Mouse (Mus musculus) retina, adult 2 months (tissue): Measurements from ENCODE around the gene Qrich1.

Source experiments
- DNase-seq: peaks from one replicate; pipeline ENCODE4 v3.0.0-alpha.2; 2012; ENCODE audit warnings: low read depth, low spot score

The Qrich1 gene

GRCm38 (mm10) chr9:108492043-108492750 is 24.4 kb upstream of the Qrich1 start:
- no peak for DNase-seq

- DNase-seq = no peak
Observed at GRCm38 (mm10) chr9:108493246-108493645, 23.4 kb upstream of the Qrich1 start.

- DNase-seq = no peak
Observed at GRCm38 (mm10) chr9:108494146-108494825, 22.3 kb upstream of the Qrich1 start.

GRCm38 (mm10) chr9:108494905-108495304 is 21.7 kb upstream of the Qrich1 start:
- no peak for DNase-seq

- no peak for DNase-seq
Observed at GRCm38 (mm10) chr9:108499231-108499630, 17.4 kb upstream of the Qrich1 start.

GRCm38 (mm10) chr9:108499943-108500342 is 16.7 kb upstream of the Qrich1 start:
- DNase-seq = no peak

GRCm38 (mm10) chr9:108506901-108507300 is 9.7 kb upstream of the Qrich1 start:
- no peak for DNase-seq

GRCm38 (mm10) chr9:108507619-108508434 is 8.8 kb upstream of the Qrich1 start, which contains the start of gene Qars:
Qars (plus strand) TSS chr9:108507706.
- peak; percentile 80 for DNase-seq

GRCm38 (mm10) chr9:108508776-108509175 is 7.8 kb upstream of the Qrich1 start:
- DNase-seq = no peak

- peak; percentile 38 for DNase-seq
Observed at GRCm38 (mm10) chr9:108517253-108517930, 786 bp downstream of the Qrich1 start.

GRCm38 (mm10) chr9:108517931-108518332 is 1.3 kb downstream of the Qrich1 start:
- no peak for DNase-seq

GRCm38 (mm10) chr9:108521604-108522003 is 5.0 kb downstream of the Qrich1 start:
- no peak for DNase-seq

- no peak for DNase-seq
Observed at GRCm38 (mm10) chr9:108523341-108523740, 6.7 kb downstream of the Qrich1 start.

- no peak for DNase-seq
Observed at GRCm38 (mm10) chr9:108525400-108525799, 8.8 kb downstream of the Qrich1 start.

- DNase-seq = peak; percentile 48
Observed at GRCm38 (mm10) chr9:108530954-108531353, 14.3 kb downstream of the Qrich1 start.

- DNase-seq = no peak
Observed at GRCm38 (mm10) chr9:108531496-108531895, 14.9 kb downstream of the Qrich1 start.

GRCm38 (mm10) chr9:108540846-108541245 is 24.2 kb downstream of the Qrich1 start:
- no peak for DNase-seq

- DNase-seq = no peak
Observed at GRCm38 (mm10) chr9:108545986-108546385, 29.4 kb downstream of the Qrich1 start.

GRCm38 (mm10) chr9:108546875-108547274 is 30.3 kb downstream of the Qrich1 start:
- no peak for DNase-seq

- DNase-seq = no peak
Observed at GRCm38 (mm10) chr9:108559169-108559568, 42.6 kb downstream of the Qrich1 start.

GRCm38 (mm10) chr9:108560227-108560841 is 43.7 kb downstream of the Qrich1 start, which contains the start of gene Impdh2:
Impdh2 (plus strand) TSS chr9:108560286.
- DNase-seq = peak; percentile 89
